Mouse (Mus musculus) liver, adult 2 months (tissue): ENCODE measurements around the gene C1s1. TPM values are rescaled to one million over a fixed set of nuclear protein-coding genes. Genes with fewer than 3 reads are reported as not detected.

ENCODE experiments used
- DNase-seq: peaks from one replicate; pipeline ENCODE4 v3.0.0-alpha.2; 2011; ENCODE audit warnings: low read depth, low spot score; ENCODE audit errors: extremely low read depth
- H3K27ac ChIP-seq: fragments of 200-500 bp; replicated peaks from 2 replicates; pipeline ENCODE4 v1.5.1; 2012; ENCODE audit warnings: low read depth, mild to moderate bottlenecking, control low read depth, inconsistent platforms, low read length; ENCODE audit not compliant: insufficient read depth
- H3K27me3 ChIP-seq: fragments of 200-500 bp; 2 replicates; pipeline ENCODE4 v1.6.1; 2012; ENCODE audit warnings: mild to moderate bottlenecking, moderate library complexity, low read length, inconsistent platforms; ENCODE audit not compliant: control insufficient read depth, insufficient read depth
- H3K36me3 ChIP-seq: fragments of 200-500 bp; 2 replicates; pipeline ENCODE4 v1.6.1; 2012; ENCODE audit warnings: low read length, inconsistent platforms; ENCODE audit not compliant: control insufficient read depth, insufficient read depth
- H3K4me1 ChIP-seq: fragments of 200-500 bp; 2 replicates; pipeline ENCODE4 v1.6.1; 2011; ENCODE audit warnings: low read length; ENCODE audit not compliant: control insufficient read depth, insufficient read depth
- H3K4me3 ChIP-seq: fragments of 200-500 bp; 2 replicates; pipeline ENCODE4 v1.5.1; 2011; ENCODE audit warnings: low read depth, mild to moderate bottlenecking, control low read depth, low read length, moderate library complexity; ENCODE audit not compliant: insufficient read depth
- H3K79me2 ChIP-seq: fragments of 200-500 bp; 2 replicates; pipeline ENCODE4 v1.6.1; 2012; ENCODE audit warnings: inconsistent platforms, mild to moderate bottlenecking, low read length, moderate library complexity; ENCODE audit not compliant: control insufficient read depth, insufficient read depth
- H3K9ac ChIP-seq: fragments of 200-500 bp; 2 replicates; pipeline ENCODE4 v1.6.1; 2012; ENCODE audit warnings: low read depth, mild to moderate bottlenecking, control low read depth, inconsistent platforms, low read length
- CTCF ChIP-seq: fragments of 200-500 bp; IDR thresholded peaks from 2 replicates; pipeline ENCODE4 v1.5.1; 2011; ENCODE audit warnings: low read depth, low read length, control low read depth
- POLR2A ChIP-seq: fragments of 200-500 bp; IDR thresholded peaks from 2 replicates; pipeline ENCODE4 v1.6.1; 2011; ENCODE audit warnings: low read length, control low read depth; ENCODE audit not compliant: insufficient read depth; ENCODE audit errors: extremely low read depth
- WGBS: fragments of 180-500 bp; shearing (Covaris S2); methylation state at CpG from one replicate; pipeline ENCODE4 v1.1.7; 2018; 5-methylcytosine and 5-hydroxymethylcytosine counted together
- polyA plus RNA-seq: library from polyadenylated mRNA; depleted of rRNA; stranded (reverse); fragments of >200 nt; gene quantifications from 2 replicates; pipeline ENCODE4 v1.2.3, GENCODE M21; 2012
- total RNA-seq: library from RNA; depleted of rRNA; stranded (reverse); fragments of >200 nt; gene quantifications from 2 replicates; pipeline ENCODE4 v1.2.3, GENCODE M21; 2014

C1s1 gene
- total and polyA plus RNA-seq, 2 experiments: 206 to 554 TPM

GRCm38 (mm10) chr6:124492842-124493561 is 49.2 kb downstream of the C1s1 start, which contains the start of gene C1rl:
C1rl (plus strand) TSS chr6:124493113.
- 5% methylated on average over 4 of the region's 4 CpGs for WGBS
- Histone ChIP-seq H3K4me1 (no peaks in the 10 kb centered on the region; the same call in 1 of the 2 replicates), H3K27me3 (no peaks in the 10 kb centered on the region), H3K36me3 (peaks cover 3% of the 10 kb centered on the region; the same call in 1 of the 2 replicates), H3K79me2 (no peaks in the 10 kb centered on the region; the same call in 1 of the 2 replicates), H3K4me3 (peak within 1 kb of the TSS; percentile 50), H3K27ac (peak within 1 kb of the TSS; percentile 87), H3K9ac (peak within 1 kb of the TSS; percentile 71)
- TF ChIP-seq POLR2A (peak; percentile 66; the same call in 1 of the 2 replicates), CTCF (peak; percentile 71)
- peak; percentile 99 for DNase-seq

GRCm38 (mm10) chr6:124491427-124491826 is 50.7 kb downstream of the C1s1 start:
- Histone ChIP-seq H3K9ac (no peak overlapping the region), H3K79me2 (no peaks in the 10 kb centered on the region; the same call in 1 of the 2 replicates), H3K4me3 (no peak overlapping the region), H3K4me1 (no peaks in the 10 kb centered on the region; the same call in 1 of the 2 replicates), H3K36me3 (peaks cover 3% of the 10 kb centered on the region; the same call in 1 of the 2 replicates), H3K27ac (no peak overlapping the region), H3K27me3 (no peaks in the 10 kb centered on the region)
- 83% methylated on average over 6 of the region's 6 CpGs for WGBS
- TF ChIP-seq POLR2A (no peak), CTCF (no peak)
- DNase-seq: no peak

GRCm38 (mm10) chr6:124488952-124489351 is 53.2 kb downstream of the C1s1 start:
- H3K4me1 ChIP-seq: no peaks in the 10 kb centered on the region
- H3K79me2 ChIP-seq: no peaks in the 10 kb centered on the region; the same call in 1 of the 2 replicates
- H3K36me3 ChIP-seq: no peaks in the 10 kb centered on the region
- H3K27ac ChIP-seq: no peak overlapping the region
- 91% methylated on average over 4 of the region's 4 CpGs for WGBS
- no peak overlapping the region for H3K9ac ChIP-seq
- no peaks in the 10 kb centered on the region for H3K27me3 ChIP-seq
- no peak for DNase-seq
- TF ChIP-seq CTCF (no peak), POLR2A (no peak)
- no peak overlapping the region for H3K4me3 ChIP-seq

- no peak for DNase-seq
- Histone ChIP-seq H3K4me3 (no peak overlapping the region), H3K4me1 (peaks cover 6% of the 10 kb centered on the region), H3K27me3 (no peaks in the 10 kb centered on the region), H3K79me2 (no peaks in the 10 kb centered on the region), H3K36me3 (no peaks in the 10 kb centered on the region), H3K27ac (no peak overlapping the region), H3K9ac (no peak overlapping the region)
- TF ChIP-seq POLR2A (no peak), CTCF (no peak)
- WGBS: 78% methylated on average over 2 of the region's 2 CpGs
Observed at GRCm38 (mm10) chr6:124487509-124487908, 54.6 kb downstream of the C1s1 start.

GRCm38 (mm10) chr6:124485414-124486144 is 56.6 kb downstream of the C1s1 start:
- no peak for DNase-seq
- Histone ChIP-seq H3K27me3 (no peaks in the 10 kb centered on the region), H3K79me2 (no peaks in the 10 kb centered on the region), H3K36me3 (no peaks in the 10 kb centered on the region), H3K4me3 (no peak overlapping the region), H3K4me1 (peaks cover 16% of the 10 kb centered on the region), H3K27ac (no peak overlapping the region), H3K9ac (no peak overlapping the region)
- TF ChIP-seq CTCF (no peak), POLR2A (no peak)
- WGBS: 69% methylated on average over 21 of the region's 21 CpGs
